Mouse (Mus musculus) midbrain, embryonic 10.5 days (tissue): Measurements from ENCODE around the gene Cd276. TPM values are rescaled to one million over a fixed set of nuclear protein-coding genes. Genes with fewer than 3 reads are reported as not detected.
A peak's percentile ranks its signal among the peaks of the same experiment; 100 is the strongest.

ENCODE experiments used
- DNase-seq: peaks from one replicate; pipeline ENCODE4 v3.0.0-alpha.2; 2017; ENCODE audit warnings: low spot score
- H3K27ac ChIP-seq: fragments of 300-500 bp; sonication (generic); replicated peaks from 2 replicates; pipeline ENCODE4 v1.5.1; 2016; ENCODE audit warnings: mild to moderate bottlenecking
- H3K27me3 ChIP-seq: fragments of 300-500 bp; sonication (generic); 2 replicates; pipeline ENCODE4 v1.6.1; 2016; ENCODE audit warnings: low read depth, mild to moderate bottlenecking; ENCODE audit not compliant: poor library complexity, severe bottlenecking
- H3K36me3 ChIP-seq: fragments of 300-500 bp; sonication (generic); 2 replicates; pipeline ENCODE4 v1.6.1; 2016; ENCODE audit warnings: mild to moderate bottlenecking, moderate library complexity
- H3K4me1 ChIP-seq: fragments of 300-500 bp; sonication (generic); 2 replicates; pipeline ENCODE4 v1.6.1; 2016
- H3K4me3 ChIP-seq: fragments of 300-500 bp; sonication (generic); 2 replicates; pipeline ENCODE4 v1.5.1; 2016; ENCODE audit warnings: mild to moderate bottlenecking, moderate library complexity
- H3K9me3 ChIP-seq: fragments of 300-500 bp; sonication (generic); replicated peaks from 2 replicates; pipeline ENCODE4 v1.6.1; 2016; ENCODE audit warnings: mild to moderate bottlenecking
- WGBS: fragments of 180-500 bp; shearing (Covaris S2); methylation state at CpG from one replicate; pipeline ENCODE4 v1.1.7; 2016; 5-methylcytosine and 5-hydroxymethylcytosine counted together
- polyA plus RNA-seq: library from polyadenylated mRNA; unstranded; fragments of >200 nt; fragmentation: Nextera tagmentation; extraction: Ambion mirVana; gene quantifications from 2 replicates; pipeline ENCODE4 v1.2.1, GENCODE M21; 2016

Cd276 gene
- polyA plus RNA-seq, 1 experiment from 2014 or later = 24.5 TPM

GRCm38 (mm10) chr9:58489865-58490165 is 65.4 kb downstream of the Cd276 start:
- Histone ChIP-seq H3K36me3 (no peaks in the 10 kb centered on the region), H3K4me1 (peaks cover 37% of the 10 kb centered on the region), H3K4me3 (peak overlapping the region; percentile 77), H3K27ac (no peak overlapping the region), H3K27me3 (peaks cover 82% of the 10 kb centered on the region), H3K9me3 (no peaks in the 10 kb centered on the region)
- WGBS = 7% methylated on average over 7 of the region's 7 CpGs
- no peak for DNase-seq

GRCm38 (mm10) chr9:58489133-58489864 is 65.9 kb downstream of the Cd276 start:
- H3K27ac ChIP-seq = peak overlapping the region; percentile 87
- H3K4me1 ChIP-seq = peaks cover 37% of the 10 kb centered on the region
- no peaks in the 10 kb centered on the region for H3K9me3 ChIP-seq
- H3K36me3 ChIP-seq = no peaks in the 10 kb centered on the region
- WGBS = 2% methylated on average over 13 of the region's 13 CpGs
- peak; percentile 29 for DNase-seq
- H3K27me3 ChIP-seq = peaks cover 84% of the 10 kb centered on the region
- peak overlapping the region; percentile 77 for H3K4me3 ChIP-seq

- Histone ChIP-seq H3K27me3 (peaks cover 84% of the 10 kb centered on the region), H3K27ac (peak within 1 kb of the TSS; percentile 87), H3K4me3 (peak within 1 kb of the TSS; percentile 77), H3K4me1 (peaks cover 37% of the 10 kb centered on the region), H3K36me3 (no peaks in the 10 kb centered on the region), H3K9me3 (no peaks in the 10 kb centered on the region)
- under 1% methylated on average over 103 of the region's 104 CpGs for WGBS
- peak; percentile 75 for DNase-seq
These were observed 67.1 kb downstream of the Cd276 start, which contains the start of gene Insyn1 for GRCm38 (mm10) chr9:58487851-58488801. Insyn1 (plus strand) TSS chr9:58488603.

GRCm38 (mm10) chr9:58487076-58487475 is 68.2 kb downstream of the Cd276 start:
- no peak overlapping the region for H3K27ac ChIP-seq
- no peaks in the 10 kb centered on the region for H3K9me3 ChIP-seq
- H3K4me3 ChIP-seq = no peak overlapping the region
- WGBS = 11% methylated on average over 3 of the region's 3 CpGs
- DNase-seq = no peak
- peaks cover 74% of the 10 kb centered on the region for H3K27me3 ChIP-seq
- H3K36me3 ChIP-seq = no peaks in the 10 kb centered on the region
- H3K4me1 ChIP-seq = peaks cover 37% of the 10 kb centered on the region

Other genes starting within 250 kb of the Cd276 start
- 6.9 and 10.9 TPM in 2 replicates for gene Loxl1, start 242.3 kb downstream of the Cd276 start, polyA plus RNA-seq
- gene Tbc1d21, start 185.0 kb downstream of the Cd276 start, polyA plus RNA-seq = not detected in 2 replicates
- 0.54 and 1.1 TPM in 2 replicates for gene Insyn1, start 66.8 kb downstream of the Cd276 start, polyA plus RNA-seq
- 52.5 and 55.2 TPM in 2 replicates for gene Nptn, start 26.8 kb upstream of the Cd276 start, polyA plus RNA-seq
- 1.3 TPM in 2 replicates for gene Rec114, start 188.5 kb upstream of the Cd276 start, polyA plus RNA-seq